Mouse (Mus musculus) CD4-positive, CD25-positive, alpha-beta regulatory T cell, adult 4 months (primary cell): ENCODE results near the gene Timp3. TPM values are rescaled to one million over a fixed set of nuclear protein-coding genes. Genes with fewer than 3 reads are reported as not detected.

Experiments used
- ATAC-seq: one replicate; pipeline ENCODE4 v1.8.0; 2017
- polyA plus RNA-seq, 2 experiments: library from polyadenylated mRNA; unstranded; fragments of 100-300 nt; shearing (Covaris generic); gene quantifications; one replicate each; pipeline ENCODE4 v1.2.1; 2017

Timp3 gene
- polyA plus RNA-seq, 2 experiments from 2014 or later = not detected

- no peak for ATAC-seq
Observed at GRCm38 (mm10) chr10:86329241-86329882, 29.2 kb downstream of the Timp3 start.

GRCm38 (mm10) chr10:86330993-86331680, 31.0 kb downstream of the Timp3 start:
- no peak for ATAC-seq

- no peak for ATAC-seq
Observed at GRCm38 (mm10) chr10:86331681-86332281, 31.6 kb downstream of the Timp3 start.

- ATAC-seq = no peak
Observed at GRCm38 (mm10) chr10:86332942-86333341, 32.8 kb downstream of the Timp3 start.

- no peak for ATAC-seq
Observed at GRCm38 (mm10) chr10:86334581-86334980, 34.4 kb downstream of the Timp3 start.

GRCm38 (mm10) chr10:86336506-86336905, 36.3 kb downstream of the Timp3 start:
- ATAC-seq = no peak

GRCm38 (mm10) chr10:86337239-86337638, 37.1 kb downstream of the Timp3 start:
- no peak for ATAC-seq

- no peak for ATAC-seq
Observed at GRCm38 (mm10) chr10:86338121-86338715, 38.0 kb downstream of the Timp3 start.

- no peak for ATAC-seq
Observed at GRCm38 (mm10) chr10:86339121-86339520, 38.9 kb downstream of the Timp3 start.

GRCm38 (mm10) chr10:86339649-86340379, 39.6 kb downstream of the Timp3 start:
- no peak for ATAC-seq

- no peak for ATAC-seq
Observed at GRCm38 (mm10) chr10:86340421-86340820, 40.2 kb downstream of the Timp3 start.

- ATAC-seq = no peak
Observed at GRCm38 (mm10) chr10:86340991-86341527, 40.9 kb downstream of the Timp3 start.

- ATAC-seq = no peak
Observed at GRCm38 (mm10) chr10:86341589-86341988, 41.4 kb downstream of the Timp3 start.

GRCm38 (mm10) chr10:86342151-86342550, 42.0 kb downstream of the Timp3 start:
- no peak for ATAC-seq

GRCm38 (mm10) chr10:86342713-86343112, 42.5 kb downstream of the Timp3 start:
- no peak for ATAC-seq

GRCm38 (mm10) chr10:86343362-86343761, 43.2 kb downstream of the Timp3 start:
- no peak for ATAC-seq

- no peak for ATAC-seq
Observed at GRCm38 (mm10) chr10:86343931-86344330, 43.8 kb downstream of the Timp3 start.

- ATAC-seq = no peak
Observed at GRCm38 (mm10) chr10:86344654-86345053, 44.5 kb downstream of the Timp3 start.

- no peak for ATAC-seq
Observed at GRCm38 (mm10) chr10:86345645-86346044, 45.5 kb downstream of the Timp3 start.

GRCm38 (mm10) chr10:86346235-86346840, 46.2 kb downstream of the Timp3 start:
- ATAC-seq = no peak

GRCm38 (mm10) chr10:86351287-86351686, 51.1 kb downstream of the Timp3 start:
- no peak for ATAC-seq

GRCm38 (mm10) chr10:86352521-86352920, 52.3 kb downstream of the Timp3 start:
- ATAC-seq = no peak
